Mouse (Mus musculus): ENCODE data around the gene Jag2.
A peak's percentile ranks its signal among the peaks of the same experiment; 100 is the strongest.

Jag2 gene

DNA sequence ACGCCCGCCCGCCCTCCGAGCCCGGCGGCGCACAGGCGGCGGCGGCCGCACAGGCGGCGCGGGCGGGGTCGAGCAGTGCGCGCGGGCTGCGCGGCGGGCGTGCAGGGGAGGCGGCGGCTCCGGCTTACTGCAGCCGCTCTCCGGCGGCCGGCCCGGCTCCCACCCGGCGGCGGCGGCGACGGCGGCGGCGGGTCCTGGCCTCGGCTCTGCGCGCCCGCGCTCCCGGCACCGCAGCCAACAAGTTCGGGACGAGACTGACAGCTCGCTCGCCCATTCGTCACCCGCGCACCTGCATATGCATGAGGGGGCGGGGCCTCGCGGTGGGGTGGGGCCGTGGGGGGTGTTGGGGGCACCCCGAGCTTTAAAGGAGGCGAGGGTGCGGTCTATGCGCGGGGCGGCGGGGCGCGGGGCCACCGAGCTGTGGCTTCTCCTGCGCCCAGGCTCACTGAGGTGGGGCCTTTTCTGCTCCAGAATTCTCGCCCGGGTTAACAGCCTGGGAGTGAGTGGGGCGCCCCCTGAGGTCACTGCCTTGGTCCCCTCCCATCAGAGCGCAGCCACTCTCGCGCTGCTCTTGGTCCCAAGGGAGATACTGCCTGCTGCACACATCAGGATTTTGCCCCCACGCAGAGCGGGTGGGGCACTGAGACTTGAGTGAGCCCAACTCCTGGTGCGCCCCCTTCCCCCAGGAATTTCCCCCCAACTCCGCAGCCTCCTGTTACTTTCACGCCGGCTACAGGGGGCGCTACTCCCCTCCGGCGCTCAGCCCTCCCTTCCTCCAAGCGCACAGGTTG is at the start of gene Jag2:
Jag2 (minus strand) TSS at position 215 of the 791 bp plus-strand sequence.
- DNase-seq (ENCODE audit: low spot score in 2 of 2), result peak; percentile 86 to 87

GRCm38 (mm10) chr12:112977156-112977555 is 47.6 kb upstream of the Jag2 start:
- DNase-seq (ENCODE audit: low spot score in 2 of 2), result no peak

- peak; percentile 94 for DNase-seq (ENCODE audit: low spot score in 2 of 2)
These were observed 46.9 kb upstream of the Jag2 start, which contains the start of gene Btbd6 for GRCm38 (mm10) chr12:112976371-112977073. Gene Btbd6, plus strand, starts transcription at chr12:112976482.

- DNase-seq (ENCODE audit: low spot score in 2 of 2), result no peak
These were observed 45.2 kb upstream of the Jag2 start for GRCm38 (mm10) chr12:112974736-112975135.

DNA sequence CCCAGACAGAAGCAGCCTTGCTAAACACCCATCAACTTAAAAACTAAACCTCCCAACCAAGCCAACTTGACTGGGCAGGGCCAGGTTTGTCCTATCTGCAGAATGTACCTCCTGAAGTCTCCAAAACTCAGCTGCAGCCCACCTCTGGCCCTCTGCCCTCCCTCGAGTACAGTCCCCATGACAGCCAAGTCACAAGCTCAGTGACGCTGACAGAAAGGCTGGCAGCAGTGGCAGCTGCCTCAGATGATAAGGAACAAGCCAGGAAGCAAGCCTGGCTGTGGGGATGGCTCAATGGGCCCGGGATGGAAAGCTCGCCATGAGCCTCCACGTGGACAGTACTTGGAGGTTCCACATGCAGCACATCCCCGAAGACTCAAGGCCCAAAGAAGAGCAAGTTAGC is 40.0 kb upstream of the Jag2 start:
- DNase-seq (ENCODE audit: low spot score in 2 of 2), result no peak

- DNase-seq (ENCODE audit: low spot score in 2 of 2), result no peak
These were observed 39.4 kb upstream of the Jag2 start for GRCm38 (mm10) chr12:112968943-112969342.

GRCm38 (mm10) chr12:112965783-112966182 is 36.2 kb upstream of the Jag2 start:
- no peak for DNase-seq (ENCODE audit: low spot score in 2 of 2)

- no peak for DNase-seq (ENCODE audit: low spot score in 2 of 2)
These were observed 32.3 kb upstream of the Jag2 start for GRCm38 (mm10) chr12:112961872-112962271.

- DNase-seq (ENCODE audit: low spot score in 2 of 2), result peak in 1 of 2 experiments; percentile 62
These were observed 31.9 kb upstream of the Jag2 start for GRCm38 (mm10) chr12:112961428-112961827.

- no peak for DNase-seq (ENCODE audit: low spot score in 2 of 2)
These were observed 29.8 kb upstream of the Jag2 start for GRCm38 (mm10) chr12:112959421-112959820.

GRCm38 (mm10) chr12:112958303-112958702 is 28.7 kb upstream of the Jag2 start:
- DNase-seq (ENCODE audit: low spot score in 2 of 2), result peak in 1 of 2 experiments; percentile 51

GRCm38 (mm10) chr12:112955800-112956199 is 26.2 kb upstream of the Jag2 start:
- peak; percentile 73 to 82 for DNase-seq (ENCODE audit: low spot score in 2 of 2)

GRCm38 (mm10) chr12:112952926-112953565 is 23.5 kb upstream of the Jag2 start:
- DNase-seq (ENCODE audit: low spot score in 2 of 2), result no peak

DNA sequence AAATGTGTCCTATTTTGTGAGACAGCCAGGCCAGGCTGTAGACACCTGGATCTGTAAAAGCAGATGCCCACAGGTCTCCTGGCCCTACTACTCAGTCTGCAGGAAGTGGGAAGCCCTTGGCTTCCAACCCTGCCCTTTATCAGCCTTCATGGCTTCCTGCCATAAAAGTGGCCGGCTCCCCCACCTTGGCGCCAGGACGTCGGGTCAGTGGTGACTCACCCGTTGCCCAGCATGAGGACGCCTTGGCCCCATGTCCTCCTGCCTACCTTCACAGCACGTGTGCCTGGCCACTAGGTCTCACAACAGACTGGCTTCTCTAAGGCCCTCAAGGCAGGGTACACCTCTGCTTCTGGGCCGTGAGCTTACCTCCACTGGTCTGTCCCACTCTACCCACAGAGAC is 22.9 kb upstream of the Jag2 start:
- DNase-seq (ENCODE audit: low spot score in 2 of 2), result peak in 1 of 2 experiments; percentile 43

GRCm38 (mm10) chr12:112951150-112951842 is 21.7 kb upstream of the Jag2 start:
- DNase-seq (ENCODE audit: low spot score in 2 of 2), result no peak

GRCm38 (mm10) chr12:112950761-112951129 is 21.2 kb upstream of the Jag2 start:
- peak in 1 of 2 experiments; percentile 45 for DNase-seq (ENCODE audit: low spot score in 2 of 2)

DNA sequence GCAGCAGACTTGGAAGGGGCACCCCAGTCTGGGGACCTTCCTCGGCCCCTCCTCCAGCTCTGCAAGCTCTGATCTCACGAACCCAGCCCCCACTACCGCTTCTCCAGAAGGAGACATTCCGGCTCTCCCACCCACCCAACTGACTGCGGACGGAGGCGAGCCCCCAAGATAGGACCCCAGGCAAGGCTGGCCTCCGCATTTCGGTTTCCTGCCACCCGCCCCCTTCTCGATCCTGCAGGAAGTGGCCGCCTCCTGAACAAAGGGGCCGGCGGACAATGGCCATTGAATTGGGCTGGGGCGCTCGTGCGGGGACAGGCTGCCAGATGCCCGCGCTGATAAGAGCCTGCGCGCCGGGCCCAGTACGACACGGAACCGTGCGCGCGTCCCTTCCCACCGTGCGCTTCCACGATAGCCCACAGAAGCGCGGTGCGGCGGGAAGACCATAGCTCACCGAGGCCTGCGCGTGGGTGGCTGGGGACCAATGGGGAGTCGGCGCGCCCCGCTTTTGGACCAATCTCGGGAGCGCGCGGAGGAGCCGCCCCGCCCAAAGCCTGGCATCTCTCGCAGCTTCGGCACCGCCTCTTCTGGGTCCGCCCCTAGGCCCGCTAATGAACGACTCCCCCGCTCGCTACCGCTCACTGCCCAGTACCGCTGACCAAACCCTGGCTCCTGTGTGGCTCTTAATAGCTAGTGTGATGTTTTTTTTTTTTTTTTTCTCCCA is 20.6 kb upstream of the Jag2 start:
- peak; percentile 96 for DNase-seq (ENCODE audit: low spot score in 2 of 2)

DNA sequence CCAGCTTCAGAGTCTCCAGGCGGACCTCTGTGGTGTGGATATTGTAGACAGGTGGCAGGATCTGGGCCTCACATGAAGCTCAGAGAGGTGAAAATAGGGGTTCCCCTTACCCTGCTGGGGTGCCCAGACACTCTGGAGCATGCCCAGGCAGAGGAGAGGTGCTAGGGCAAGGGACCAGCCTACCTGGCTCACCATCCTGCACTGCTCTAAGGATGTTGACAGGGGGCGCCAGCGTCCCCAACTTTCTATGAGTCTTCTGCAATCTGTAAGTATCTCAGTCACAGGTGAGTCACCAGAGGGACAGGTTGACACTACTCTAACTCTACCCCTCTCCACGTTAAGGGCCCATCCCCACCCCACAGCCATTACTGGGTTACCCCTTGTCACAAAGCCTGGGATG is 17.7 kb upstream of the Jag2 start:
- no peak for DNase-seq (ENCODE audit: low spot score in 2 of 2)

- DNase-seq (ENCODE audit: low spot score in 2 of 2), result no peak
These were observed 14.1 kb upstream of the Jag2 start for GRCm38 (mm10) chr12:112943669-112944068.

DNA sequence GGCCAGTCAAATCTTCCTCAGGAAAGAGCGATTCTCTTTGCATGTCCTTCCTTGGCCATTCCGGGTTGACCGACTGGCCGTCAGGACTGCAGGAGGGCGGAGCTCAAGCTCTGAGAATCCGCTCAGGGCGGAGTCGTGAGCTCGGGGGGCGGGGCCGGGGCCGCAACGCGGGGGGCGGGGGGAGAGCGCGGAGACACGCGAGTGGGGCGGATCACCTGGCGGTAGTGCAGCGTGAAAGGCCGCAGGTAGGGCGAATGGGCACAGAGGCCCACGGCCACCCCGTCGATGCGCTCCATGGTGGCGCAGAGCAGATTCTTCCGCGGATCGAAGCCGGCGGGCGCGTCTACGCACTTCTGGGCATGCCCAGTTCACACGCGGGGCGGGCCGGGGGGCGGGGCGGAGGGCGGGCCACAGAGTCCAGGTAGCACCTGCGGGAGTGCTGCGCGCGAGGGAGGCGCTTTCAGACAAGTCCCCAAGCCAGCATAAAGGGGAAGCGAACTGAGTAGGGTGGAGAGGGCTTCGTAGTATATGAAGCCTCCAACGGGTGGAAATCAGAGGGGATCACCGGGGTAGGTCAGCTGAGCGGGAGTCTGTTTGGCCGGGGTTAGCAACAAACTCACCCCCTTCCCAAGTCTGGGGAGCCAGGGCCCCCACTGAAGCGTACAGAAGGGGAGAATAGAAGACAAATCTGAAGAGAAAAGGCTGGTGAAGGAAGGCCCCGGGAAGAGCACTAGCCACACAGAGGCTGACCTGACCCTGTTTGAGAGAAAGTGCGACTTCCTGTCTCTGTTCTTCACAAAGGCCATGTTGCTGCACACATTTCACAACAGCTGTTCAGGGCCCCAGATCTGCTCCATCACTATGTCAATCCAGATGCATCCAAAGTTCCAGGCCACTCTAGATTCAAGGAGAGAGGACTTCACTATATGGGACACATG is 12.5 kb upstream of the Jag2 start, which contains the start of gene Nudt14:
Nudt14 (minus strand) TSS at position 349 of the 938 bp plus-strand sequence.
- peak in 1 of 2 experiments; percentile 71 for DNase-seq (ENCODE audit: low spot score in 2 of 2)

Measured in right cerebral cortex, postnatal 10 days (tissue).